Mouse (Mus musculus) heart, embryonic 15.5 days (tissue): Measurements from ENCODE around the gene Krtcap2. TPM values are rescaled to one million over a fixed set of nuclear protein-coding genes. Genes with fewer than 3 reads are reported as not detected.

Source experiments
- ATAC-seq: fragments of 200-750 bp; cut with Nextera tagmentation; replicated peaks from 2 replicates; pipeline ENCODE4 v1.8.0; 2017; ENCODE audit warnings: low read depth, moderate TSS enrichment; ENCODE audit not compliant: insufficient number of reproducible peaks, insufficient read depth, low FRiP score
- H3K27ac ChIP-seq: fragments of 300-500 bp; sonication (generic); 2 replicates; pipeline ENCODE4 v1.5.1; 2015; ENCODE audit warnings: mild to moderate bottlenecking, inconsistent platforms
- H3K27me3 ChIP-seq: fragments of 300-500 bp; sonication (generic); 2 replicates; pipeline ENCODE4 v1.6.1; 2015; ENCODE audit warnings: inconsistent platforms
- H3K36me3 ChIP-seq: fragments of 300-500 bp; sonication (generic); 2 replicates; pipeline ENCODE4 v1.6.1; 2015; ENCODE audit warnings: mild to moderate bottlenecking, inconsistent platforms
- H3K4me1 ChIP-seq: fragments of 300-500 bp; sonication (generic); replicated peaks from 2 replicates; pipeline ENCODE4 v1.6.1; 2015; ENCODE audit warnings: inconsistent platforms
- H3K4me2 ChIP-seq: fragments of 300-500 bp; sonication (generic); 2 replicates; pipeline ENCODE4 v1.6.1; 2015; ENCODE audit warnings: inconsistent platforms, mild to moderate bottlenecking, moderate library complexity
- H3K4me3 ChIP-seq: fragments of 300-500 bp; sonication (generic); 2 replicates; pipeline ENCODE4 v1.5.1; 2015; ENCODE audit warnings: mild to moderate bottlenecking, inconsistent platforms
- H3K9ac ChIP-seq: fragments of 300-500 bp; sonication (generic); 2 replicates; pipeline ENCODE4 v1.6.1; 2015; ENCODE audit warnings: mild to moderate bottlenecking, inconsistent platforms
- H3K9me3 ChIP-seq: fragments of 300-500 bp; sonication (generic); replicated peaks from 2 replicates; pipeline ENCODE4 v1.6.1; 2016; ENCODE audit warnings: inconsistent platforms
- WGBS: fragments of 180-500 bp; shearing (Covaris S2); methylation state at CpG from one replicate; pipeline ENCODE4 v1.1.7; 2015; ENCODE audit warnings: mixed read lengths; 5-methylcytosine and 5-hydroxymethylcytosine counted together
- microRNA counts: library from miRNA; unstranded; fragments of <30 nt; microRNA quantifications from one replicate; lab custom pipeline; 2016
- microRNA-seq: library from miRNA; unstranded; fragments of <30 nt; microRNA quantifications from one replicate; pipeline ENCODE4, GENCODE M21; 2016
- polyA plus RNA-seq: library from polyadenylated mRNA; unstranded; fragments of >200 nt; fragmentation: Nextera tagmentation; extraction: Ambion mirVana; gene quantifications from 2 replicates; pipeline ENCODE4 v1.2.1, GENCODE M21; 2015

Krtcap2 gene
- polyA plus RNA-seq, 1 experiment from 2014 or later, result 207 TPM

DNA sequence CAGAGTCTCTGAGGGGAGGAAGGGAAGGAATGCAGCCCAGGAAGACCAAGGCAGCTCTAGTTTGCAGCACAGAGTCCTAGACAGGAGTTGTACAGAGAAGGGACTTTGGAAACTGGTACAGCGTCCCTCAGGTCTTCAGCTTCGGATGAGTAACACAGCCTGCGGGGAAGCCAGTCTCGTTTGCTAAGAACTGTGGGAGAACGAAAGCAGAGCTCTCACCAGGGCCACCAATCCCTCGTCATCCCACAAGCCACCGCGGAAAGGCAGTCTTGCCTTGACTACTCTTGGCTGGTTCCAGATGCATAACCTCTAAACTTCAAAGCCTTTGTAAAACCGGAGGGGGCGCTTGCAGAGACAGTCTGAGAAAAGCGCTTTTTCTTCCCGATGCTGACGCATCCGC lies 53.7 kb downstream of the Krtcap2 start:
- no peak for ATAC-seq

More for the DNA sequence above, 53.7 kb downstream of the Krtcap2 start:
- H3K4me2 ChIP-seq, result peak overlapping the region; percentile 66
- H3K4me3 ChIP-seq, result peak overlapping the region; percentile 42
- H3K4me1 ChIP-seq, result peaks cover 10% of the 10 kb centered on the region
- peak overlapping the region; percentile 34; the same call in 1 of the 2 replicates for H3K9ac ChIP-seq
- H3K27me3 ChIP-seq, result no peaks in the 10 kb centered on the region
- WGBS, result under 1% methylated on average over 14 of the region's 14 CpGs
- no peaks in the 10 kb centered on the region for H3K36me3 ChIP-seq
- H3K9me3 ChIP-seq, result no peaks in the 10 kb centered on the region
- no peak overlapping the region for H3K27ac ChIP-seq

MicroRNAs encoded within 50 kb of the gene (microRNA counts, 519-probe panel; counts per million panel counts)
- microRNA mmu-miR-92b (lab: Ali Mortazavi, UCI), result 1,124 counts per million, percentile 5 among the panel's probes with 10 or more counts

Small RNA genes lying within 50 kb of the gene (microRNA-seq; reads per million reads assigned to microRNA genes)
- 185 reads per million, percentile 58 among the genes with 10 or more reads in this experiment for gene Mir92b

Other genes with a start within 250 kb of the Krtcap2 start
- 7.5 and 12.6 TPM in 2 replicates for gene Rusc1, start 152.7 kb upstream of the Krtcap2 start, polyA plus RNA-seq
- 0.06 TPM in 1 of 2 replicates, not detected in the other for gene Gm43738, start 144.9 kb upstream of the Krtcap2 start, polyA plus RNA-seq
- 86.6 and 124 TPM in 2 replicates for gene Fdps, start 144.0 kb upstream of the Krtcap2 start, polyA plus RNA-seq
- 0.09 and 0.61 TPM in 2 replicates for gene Pklr, start 109.8 kb upstream of the Krtcap2 start, polyA plus RNA-seq
- 0.52 and 1.1 TPM in 2 replicates for gene Hcn3, start 85.8 kb upstream of the Krtcap2 start, polyA plus RNA-seq
- gene Clk2, start 81.2 kb upstream of the Krtcap2 start, polyA plus RNA-seq, result 14.2 and 20.1 TPM in 2 replicates
- gene Scamp3, start 68.5 kb upstream of the Krtcap2 start, polyA plus RNA-seq, result 70.9 and 92.8 TPM in 2 replicates
- 10.5 and 19.2 TPM in 2 replicates for gene Fam189b, start 62.8 kb upstream of the Krtcap2 start, polyA plus RNA-seq
- gene Gba, start 43.0 kb upstream of the Krtcap2 start, polyA plus RNA-seq, result 27.3 and 34.7 TPM in 2 replicates
- 17.5 and 31.4 TPM in 2 replicates for gene Thbs3, start 30.8 kb upstream of the Krtcap2 start, polyA plus RNA-seq
- gene Mtx1, start 18.9 kb upstream of the Krtcap2 start, polyA plus RNA-seq, result 106 and 119 TPM in 2 replicates
- gene Muc1, start 16.9 kb upstream of the Krtcap2 start, polyA plus RNA-seq, result 1.6 and 7.0 TPM in 2 replicates
- gene Trim46, start 343 bp downstream of the Krtcap2 start, polyA plus RNA-seq, result 0.79 and 2.2 TPM in 2 replicates
- gene Dpm3, start 13.4 kb downstream of the Krtcap2 start, polyA plus RNA-seq, result 88.4 and 88.7 TPM in 2 replicates
- 44.5 and 49.5 TPM in 2 replicates for gene Slc50a1, start 24.6 kb downstream of the Krtcap2 start, polyA plus RNA-seq
- 35.0 and 39.9 TPM in 2 replicates for gene Efna1, start 35.2 kb downstream of the Krtcap2 start, polyA plus RNA-seq
- 0.73 and 2.7 TPM in 2 replicates for gene Efna3, start 77.0 kb downstream of the Krtcap2 start, polyA plus RNA-seq
- gene Efna4, start 92.1 kb downstream of the Krtcap2 start, polyA plus RNA-seq, result 6.0 and 8.1 TPM in 2 replicates
- gene Adam15, start 104.0 kb downstream of the Krtcap2 start, polyA plus RNA-seq, result 59.8 and 71.2 TPM in 2 replicates
- gene Dcst2, start 116.0 kb downstream of the Krtcap2 start, polyA plus RNA-seq, result not detected in 2 replicates
- 0.06 and 0.18 TPM in 2 replicates for gene Dcst1, start 119.3 kb downstream of the Krtcap2 start, polyA plus RNA-seq
- gene Zbtb7b, start 148.8 kb downstream of the Krtcap2 start, polyA plus RNA-seq, result 2.3 and 3.0 TPM in 2 replicates
- gene Lenep, start 156.8 kb downstream of the Krtcap2 start, polyA plus RNA-seq, result 1.7 TPM in 1 of 2 replicates, not detected in the other
- gene Flad1, start 165.9 kb downstream of the Krtcap2 start, polyA plus RNA-seq, result 34.0 and 35.1 TPM in 2 replicates
- gene Cks1b, start 172.4 kb downstream of the Krtcap2 start, polyA plus RNA-seq, result 266 and 291 TPM in 2 replicates
- 60.6 and 79.9 TPM in 2 replicates for gene Shc1, start 172.5 kb downstream of the Krtcap2 start, polyA plus RNA-seq
- 21.1 and 28.1 TPM in 2 replicates for gene Pygo2, start 184.2 kb downstream of the Krtcap2 start, polyA plus RNA-seq
- gene Pbxip1, start 190.7 kb downstream of the Krtcap2 start, polyA plus RNA-seq, result 62.4 and 64.7 TPM in 2 replicates
- 47.2 and 52.1 TPM in 2 replicates for gene Pmvk, start 208.6 kb downstream of the Krtcap2 start, polyA plus RNA-seq